Mouse (Mus musculus) urinary bladder, adult 2 months (tissue): ENCODE results near the gene Cnga3. TPM values are rescaled to one million over a fixed set of nuclear protein-coding genes. Genes with fewer than 3 reads are reported as not detected.

Experiments
- DNase-seq: peaks from one replicate; pipeline ENCODE4 v3.0.0; 2022; ENCODE audit warnings: low spot score
- polyA plus RNA-seq: library from polyadenylated mRNA; depleted of rRNA; stranded (reverse); fragments of >200 nt; gene quantifications from 2 replicates; pipeline ENCODE4 v1.2.3, GENCODE M21; 2012; rRNA removed

Gene Cnga3
- polyA plus RNA-seq, 1 experiment = not detected

DNA sequence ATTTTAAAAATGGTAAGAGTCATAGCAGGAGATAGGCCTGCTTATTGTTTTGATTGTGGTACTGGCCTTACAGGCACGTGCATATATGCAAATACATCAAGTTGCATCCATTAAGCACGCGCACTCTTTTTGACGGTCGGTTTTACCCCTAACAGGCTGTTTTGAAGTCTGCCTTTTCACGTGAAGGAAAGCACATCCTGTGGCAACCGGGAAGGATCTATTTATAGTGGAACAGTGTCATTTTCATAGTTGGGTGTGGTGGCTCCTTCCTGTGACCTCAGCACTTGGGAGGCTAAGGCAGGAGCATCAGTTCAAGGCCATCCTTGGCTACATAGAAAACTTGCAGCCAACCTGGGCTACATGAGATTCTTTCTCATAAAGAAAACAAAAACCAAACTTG is 72.3 kb downstream of the Cnga3 start:
- no peak for DNase-seq

DNA sequence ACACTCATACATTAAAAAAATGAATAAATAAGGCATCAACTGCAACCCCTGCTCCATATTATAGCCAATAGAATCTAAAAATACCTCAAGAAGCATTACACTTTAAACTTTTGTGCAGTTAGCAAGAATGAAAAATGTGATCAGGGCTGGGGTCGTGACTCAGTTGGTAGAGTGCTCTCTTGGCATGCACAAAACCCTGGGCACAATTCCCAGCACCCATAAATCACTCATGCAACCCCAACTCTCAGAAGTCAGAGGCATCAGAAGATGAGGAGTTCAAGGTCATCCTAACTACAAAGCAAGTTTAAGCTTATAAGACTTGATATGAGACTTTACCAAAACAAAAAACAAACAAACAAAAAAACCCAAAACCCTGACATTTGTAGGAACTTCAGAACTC is 73.5 kb downstream of the Cnga3 start:
- no peak for DNase-seq

GRCm38 (mm10) chr1:37288181-37288935 is 74.1 kb downstream of the Cnga3 start:
- no peak for DNase-seq

DNA sequence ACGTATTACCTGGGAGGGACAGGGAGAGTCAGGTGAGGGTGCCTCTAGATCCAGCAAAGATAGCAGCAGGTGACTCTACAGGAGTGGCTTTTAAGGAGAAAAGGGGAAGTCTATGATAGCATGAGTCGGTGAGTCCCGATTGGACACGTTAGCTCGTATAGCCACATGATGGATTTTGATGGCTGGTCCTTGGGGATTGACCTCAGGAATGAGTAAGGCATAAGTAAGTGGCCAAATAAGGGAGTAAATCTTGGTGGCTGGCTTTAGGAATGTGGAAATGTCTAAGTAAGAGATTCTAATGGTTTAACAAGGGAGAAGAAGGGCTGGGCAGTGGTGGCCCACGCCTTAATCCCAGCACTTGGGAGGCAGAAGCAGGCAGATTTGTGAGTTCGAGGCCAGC is 74.7 kb downstream of the Cnga3 start:
- no peak for DNase-seq

GRCm38 (mm10) chr1:37296414-37296813 is 82.2 kb downstream of the Cnga3 start:
- no peak for DNase-seq

DNA sequence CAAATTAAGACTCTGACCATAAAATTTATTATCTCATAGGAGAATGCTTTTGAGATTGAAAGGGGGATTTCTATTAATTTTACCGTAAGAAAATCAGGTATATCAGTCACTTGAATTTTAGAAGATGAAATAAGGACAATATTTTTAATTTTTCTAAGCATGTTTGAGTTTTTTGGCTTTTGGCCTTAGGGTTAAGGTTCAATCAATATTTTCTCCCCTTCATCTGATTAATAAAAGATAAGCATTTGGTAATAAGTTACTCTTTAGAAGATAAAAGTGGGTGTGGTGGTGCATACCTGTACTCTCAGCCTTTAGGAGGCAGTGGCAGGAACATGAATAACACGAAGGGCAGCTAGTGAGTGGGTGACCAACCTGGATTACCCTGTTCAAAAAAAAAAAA is 84.7 kb downstream of the Cnga3 start:
- DNase-seq = no peak

- peak; percentile 92 for DNase-seq
Measured at GRCm38 (mm10) chr1:37299540-37300491, 85.6 kb downstream of the Cnga3 start, which contains the start of gene Inpp4a. TSS of gene Inpp4a (plus strand) at chr1:37299865.

DNA sequence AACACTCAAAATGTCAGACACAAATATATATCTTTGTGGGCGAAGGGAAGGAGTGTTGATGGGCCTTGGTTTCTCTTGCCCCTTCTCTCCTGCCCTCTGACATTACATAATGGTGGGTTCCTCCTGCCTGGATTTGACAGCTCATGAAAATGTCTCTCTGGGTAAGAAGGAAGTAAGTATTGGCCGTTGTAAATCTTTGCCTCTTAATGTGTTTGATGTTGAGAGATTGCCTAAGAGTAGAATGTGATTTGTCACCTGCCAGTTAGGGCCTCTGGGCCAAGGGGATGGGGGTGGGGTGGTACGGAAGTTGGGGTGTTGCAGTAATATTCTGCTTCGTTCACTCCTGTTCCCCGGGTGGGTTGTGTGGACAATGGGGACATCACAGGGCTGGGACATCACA is 86.4 kb downstream of the Cnga3 start:
- DNase-seq = no peak

DNA sequence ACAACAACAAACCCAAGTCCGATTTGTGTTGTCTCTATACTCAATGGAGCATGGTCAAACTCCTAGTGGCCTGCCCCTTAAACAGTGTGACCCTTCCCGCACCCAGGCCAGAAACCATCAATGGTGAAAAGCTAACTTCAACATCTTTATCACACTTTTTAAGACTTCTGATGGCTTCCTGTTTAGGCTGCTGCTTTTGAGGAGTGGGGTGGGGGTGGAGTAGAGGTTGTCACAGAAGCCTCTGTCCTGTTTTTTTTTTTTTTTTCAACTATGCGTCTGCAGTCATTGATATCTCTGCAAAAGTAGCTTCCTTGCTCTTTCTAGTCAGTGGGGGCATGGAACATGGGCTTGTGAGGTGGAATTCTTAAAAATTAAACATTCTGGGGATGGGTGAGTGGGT is 88.6 kb downstream of the Cnga3 start:
- no peak for DNase-seq

GRCm38 (mm10) chr1:37305691-37306287 is 91.6 kb downstream of the Cnga3 start:
- DNase-seq = no peak

DNA sequence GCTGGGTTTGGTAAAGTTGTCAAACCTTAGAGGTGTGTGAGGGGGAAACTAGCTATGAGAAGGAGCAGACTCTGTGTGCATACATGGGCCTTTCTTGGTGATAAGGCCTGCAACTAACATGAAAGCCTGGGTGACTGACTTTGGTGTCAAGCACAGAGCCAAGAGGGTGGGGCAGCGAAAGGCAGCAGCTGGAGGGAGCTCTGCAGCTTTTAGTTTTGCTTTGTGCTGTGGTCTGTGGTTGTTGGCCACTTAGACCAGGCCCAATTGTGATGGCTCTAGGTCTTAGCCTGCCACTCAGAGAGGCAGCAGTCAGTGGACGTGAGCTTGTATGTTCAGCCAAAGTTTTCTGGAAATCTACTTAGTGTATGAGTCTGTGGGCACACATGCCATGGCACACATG is 93.4 kb downstream of the Cnga3 start:
- DNase-seq = no peak

DNA sequence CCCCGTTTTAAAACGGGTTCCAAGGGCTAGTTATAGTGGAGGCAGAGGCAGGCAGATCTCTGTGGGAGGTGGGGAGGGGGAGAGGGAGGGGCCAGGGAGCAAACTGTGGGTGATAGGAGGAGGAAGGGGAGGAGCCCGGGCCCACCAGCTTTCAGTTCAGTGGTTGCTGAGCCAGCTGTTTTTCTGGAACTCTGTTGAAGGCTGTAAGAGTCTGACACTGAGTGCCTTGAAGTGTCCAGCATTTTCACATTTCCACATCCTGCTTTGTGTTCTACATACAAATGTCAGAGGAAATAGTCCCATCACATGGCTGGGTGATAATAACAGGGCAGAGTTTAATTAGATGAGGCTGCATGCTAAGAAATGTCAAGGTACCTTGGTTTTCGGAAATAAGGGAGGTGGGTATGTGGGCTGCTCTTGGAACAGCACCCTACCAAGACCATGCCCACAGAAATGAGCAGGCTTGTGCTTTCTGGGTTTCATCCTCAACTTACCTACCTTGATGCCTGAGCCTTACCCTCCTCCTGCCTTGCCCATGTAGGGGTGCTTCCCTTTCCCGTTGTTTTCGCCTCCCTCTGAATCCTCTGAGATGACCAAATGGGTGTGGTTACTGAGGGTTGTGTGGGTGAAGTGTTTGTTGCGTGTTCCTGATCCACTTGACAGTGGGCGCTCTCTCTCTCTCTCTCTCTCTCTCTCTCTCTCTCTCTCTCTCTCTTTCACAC is 93.9 kb downstream of the Cnga3 start:
- no peak for DNase-seq

DNA sequence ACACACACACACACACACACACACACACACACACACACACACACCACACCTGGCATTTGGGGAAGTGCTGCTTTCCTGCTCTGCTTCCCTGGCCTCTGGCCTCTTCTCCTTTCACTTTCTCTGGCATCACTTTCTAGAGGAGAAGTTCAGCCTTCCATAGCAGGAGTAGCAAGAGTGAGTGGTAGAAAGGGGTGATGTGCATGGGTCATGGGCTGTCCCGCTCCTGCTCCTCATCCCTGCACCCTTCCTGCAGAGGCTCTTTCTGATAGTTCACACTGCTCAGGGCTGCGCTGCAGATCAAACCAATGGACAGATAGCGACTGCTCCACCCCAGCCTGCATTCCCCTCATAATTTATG is 94.5 kb downstream of the Cnga3 start:
- no peak for DNase-seq

DNA sequence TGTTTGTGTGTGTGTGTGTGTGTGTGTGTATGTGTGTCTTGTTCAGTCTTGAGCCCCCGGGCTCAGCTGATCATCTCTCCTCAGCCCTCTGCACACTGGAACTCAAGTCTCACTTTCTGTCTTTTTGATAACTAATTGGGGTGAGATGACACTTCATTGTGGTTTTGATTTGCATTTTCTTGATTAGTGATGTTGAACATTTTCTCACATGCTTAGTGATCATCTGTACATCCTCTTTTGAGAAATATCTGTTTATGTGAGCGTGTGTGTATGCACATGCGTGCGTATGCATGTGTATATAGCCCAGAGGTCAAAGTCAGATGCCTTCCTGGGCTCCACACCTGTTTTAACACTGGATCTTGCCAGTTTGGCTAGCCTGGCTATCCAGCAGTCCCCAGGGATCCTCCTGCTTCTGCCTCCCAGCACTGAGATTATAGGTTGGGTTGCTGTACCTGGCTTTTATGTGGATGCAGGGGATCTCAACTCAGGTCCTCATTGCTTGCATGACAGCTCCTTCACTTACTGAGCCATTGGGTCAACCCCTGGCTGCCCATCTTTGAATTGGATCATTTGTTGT is 95.8 kb downstream of the Cnga3 start:
- no peak for DNase-seq

Other genes starting within 250 kb of the Cnga3 start
- 1.0 and 1.7 TPM in 2 replicates for gene Vwa3b, start 187.8 kb upstream of the Cnga3 start, polyA plus RNA-seq
- gene Inpp4a, start 85.4 kb downstream of the Cnga3 start, polyA plus RNA-seq = 27.8 and 33.7 TPM in 2 replicates
- 51.5 and 60.7 TPM in 2 replicates for gene Coa5, start 215.7 kb downstream of the Cnga3 start, polyA plus RNA-seq
- 75.2 and 112 TPM in 2 replicates for gene Unc50, start 215.7 kb downstream of the Cnga3 start, polyA plus RNA-seq